Mouse (Mus musculus): ENCODE measurements around the gene Lin54. TPM values are rescaled to one million over a fixed set of nuclear protein-coding genes. Genes with fewer than 3 reads are reported as not detected.

Gene Lin54
- polyA plus RNA-seq, 1 experiment: 31.9 TPM

- Histone ChIP-seq H3K27me3 (ENCODE audit: control insufficient read depth, insufficient read depth, low read length, poor library complexity, severe bottlenecking) (no peaks in the 10 kb centered on the region), H3K27ac (ENCODE audit: insufficient read depth, low read length) (no peak overlapping the region), H3K4me1 (ENCODE audit: control insufficient read depth, insufficient read depth, low read length) (no peaks in the 10 kb centered on the region), H3K9ac (ENCODE audit: low read depth, poor library complexity, severe bottlenecking) (peak overlapping the region; percentile 91), H3K4me3 (ENCODE audit: low read depth, low read length) (peak overlapping the region; percentile 78), H3K36me3 (ENCODE audit: control insufficient read depth, insufficient read depth, low read length, poor library complexity, severe bottlenecking) (no peaks in the 10 kb centered on the region), H3K9me3 (replicated peaks; ENCODE audit: control insufficient read depth, insufficient read depth, low read length, poor library complexity, severe bottlenecking) (no peaks in the 10 kb centered on the region)
- TF ChIP-seq POLR2A (IDR thresholded peaks at IDR 0.05; ENCODE audit: insufficient read depth, low read length) (no peak), CTCF (IDR thresholded peaks at IDR 0.05; ENCODE audit: low read depth, low read length) (no peak), EP300 (IDR thresholded peaks at IDR 0.05; ENCODE audit: insufficient read depth, low read depth, low read length) (no peak)
Measured at GRCm38 (mm10) chr5:100519027-100519411, 18.6 kb upstream of the Lin54 start.

- H3K4me3 ChIP-seq (ENCODE audit: low read depth, low read length): peak within 1 kb of the TSS; percentile 78
- H3K9ac ChIP-seq (ENCODE audit: low read depth, poor library complexity, severe bottlenecking): peak within 1 kb of the TSS; percentile 91
- H3K9me3 ChIP-seq (replicated peaks; ENCODE audit: control insufficient read depth, insufficient read depth, low read length, poor library complexity, severe bottlenecking): no peaks in the 10 kb centered on the region
- H3K36me3 ChIP-seq (ENCODE audit: control insufficient read depth, insufficient read depth, low read length, poor library complexity, severe bottlenecking): no peaks in the 10 kb centered on the region
- H3K4me1 ChIP-seq (ENCODE audit: control insufficient read depth, insufficient read depth, low read length): no peaks in the 10 kb centered on the region
- 0 out of 2 replicates have a peak, but pooled peaks have one; percentile 51 for TF ChIP-seq EP300 (IDR thresholded peaks at IDR 0.05; ENCODE audit: insufficient read depth, low read depth, low read length)
- no peak for TF ChIP-seq POLR2A (IDR thresholded peaks at IDR 0.05; ENCODE audit: insufficient read depth, low read length)
- no peak within 1 kb of the TSS for H3K27ac ChIP-seq (ENCODE audit: insufficient read depth, low read length)
- H3K27me3 ChIP-seq (ENCODE audit: control insufficient read depth, insufficient read depth, low read length, poor library complexity, severe bottlenecking): no peaks in the 10 kb centered on the region
Measured at GRCm38 (mm10) chr5:100518049-100519026, 17.9 kb upstream of the Lin54 start, which contains the start of gene Cops4. Gene Cops4 (plus strand): TSS chr5:100518309.

GRCm38 (mm10) chr5:100512576-100512975 is 12.1 kb upstream of the Lin54 start:
- H3K9me3 ChIP-seq (replicated peaks; ENCODE audit: control insufficient read depth, insufficient read depth, low read length, poor library complexity, severe bottlenecking): no peaks in the 10 kb centered on the region

GRCm38 (mm10) chr5:100509247-100509646 is 8.8 kb upstream of the Lin54 start:
- no peaks in the 10 kb centered on the region for H3K4me1 ChIP-seq (ENCODE audit: control insufficient read depth, insufficient read depth, low read length)
- no peak overlapping the region for H3K4me3 ChIP-seq (ENCODE audit: low read depth, low read length)
- H3K9ac ChIP-seq (ENCODE audit: low read depth, poor library complexity, severe bottlenecking): no peak overlapping the region
- no peaks in the 10 kb centered on the region for H3K36me3 ChIP-seq (ENCODE audit: control insufficient read depth, insufficient read depth, low read length, poor library complexity, severe bottlenecking)
- H3K27ac ChIP-seq (ENCODE audit: insufficient read depth, low read length): no peak overlapping the region
- H3K9me3 ChIP-seq (replicated peaks; ENCODE audit: control insufficient read depth, insufficient read depth, low read length, poor library complexity, severe bottlenecking): no peaks in the 10 kb centered on the region
- no peaks in the 10 kb centered on the region for H3K27me3 ChIP-seq (ENCODE audit: control insufficient read depth, insufficient read depth, low read length, poor library complexity, severe bottlenecking)
- TF ChIP-seq CTCF (IDR thresholded peaks at IDR 0.05; ENCODE audit: low read depth, low read length): no peak

More at GRCm38 (mm10) chr5:100512576-100512975, 12.1 kb upstream of the Lin54 start:
- Histone ChIP-seq H3K4me1 (ENCODE audit: control insufficient read depth, insufficient read depth, low read length) (no peaks in the 10 kb centered on the region), H3K27me3 (ENCODE audit: control insufficient read depth, insufficient read depth, low read length, poor library complexity, severe bottlenecking) (no peaks in the 10 kb centered on the region), H3K9ac (ENCODE audit: low read depth, poor library complexity, severe bottlenecking) (no peak overlapping the region), H3K36me3 (ENCODE audit: control insufficient read depth, insufficient read depth, low read length, poor library complexity, severe bottlenecking) (no peaks in the 10 kb centered on the region), H3K27ac (ENCODE audit: insufficient read depth, low read length) (no peak overlapping the region), H3K4me3 (ENCODE audit: low read depth, low read length) (no peak overlapping the region)
- no peak for TF ChIP-seq CTCF (IDR thresholded peaks at IDR 0.05; ENCODE audit: low read depth, low read length)
- no peak for TF ChIP-seq POLR2A (IDR thresholded peaks at IDR 0.05; ENCODE audit: insufficient read depth, low read length)
- TF ChIP-seq EP300 (IDR thresholded peaks at IDR 0.05; ENCODE audit: insufficient read depth, low read depth, low read length): no peak

- H3K9me3 ChIP-seq (replicated peaks; ENCODE audit: control insufficient read depth, insufficient read depth, low read length, poor library complexity, severe bottlenecking): no peaks in the 10 kb centered on the region
- no peak overlapping the region for H3K4me3 ChIP-seq (ENCODE audit: low read depth, low read length)
- no peaks in the 10 kb centered on the region for H3K36me3 ChIP-seq (ENCODE audit: control insufficient read depth, insufficient read depth, low read length, poor library complexity, severe bottlenecking)
- H3K27me3 ChIP-seq (ENCODE audit: control insufficient read depth, insufficient read depth, low read length, poor library complexity, severe bottlenecking): no peaks in the 10 kb centered on the region
- TF ChIP-seq EP300 (IDR thresholded peaks at IDR 0.05; ENCODE audit: insufficient read depth, low read depth, low read length): no peak
- no peaks in the 10 kb centered on the region for H3K4me1 ChIP-seq (ENCODE audit: control insufficient read depth, insufficient read depth, low read length)
- H3K9ac ChIP-seq (ENCODE audit: low read depth, poor library complexity, severe bottlenecking): peak overlapping the region; percentile 66
- no peak overlapping the region for H3K27ac ChIP-seq (ENCODE audit: insufficient read depth, low read length)
Measured at GRCm38 (mm10) chr5:100501267-100501666, 828 bp upstream of the Lin54 start.

GRCm38 (mm10) chr5:100499831-100500304 is 571 bp downstream of the Lin54 start:
- Histone ChIP-seq H3K9me3 (replicated peaks; ENCODE audit: control insufficient read depth, insufficient read depth, low read length, poor library complexity, severe bottlenecking) (no peaks in the 10 kb centered on the region), H3K27ac (ENCODE audit: insufficient read depth, low read length) (no peak overlapping the region), H3K36me3 (ENCODE audit: control insufficient read depth, insufficient read depth, low read length, poor library complexity, severe bottlenecking) (no peaks in the 10 kb centered on the region), H3K27me3 (ENCODE audit: control insufficient read depth, insufficient read depth, low read length, poor library complexity, severe bottlenecking) (no peaks in the 10 kb centered on the region), H3K9ac (ENCODE audit: low read depth, poor library complexity, severe bottlenecking) (peak overlapping the region; percentile 43), H3K4me1 (ENCODE audit: control insufficient read depth, insufficient read depth, low read length) (no peaks in the 10 kb centered on the region), H3K4me3 (ENCODE audit: low read depth, low read length) (peak overlapping the region; percentile 83)
- no peak for TF ChIP-seq POLR2A (IDR thresholded peaks at IDR 0.05; ENCODE audit: insufficient read depth, low read length)
- no peak for TF ChIP-seq EP300 (IDR thresholded peaks at IDR 0.05; ENCODE audit: insufficient read depth, low read depth, low read length)
- no peak for TF ChIP-seq CTCF (IDR thresholded peaks at IDR 0.05; ENCODE audit: low read depth, low read length)

Data from ES-Bruce4 (cell line).